Mouse (Mus musculus) lung, embryonic 16.5 days (tissue): ENCODE data around the gene Tmprss9. TPM values are rescaled to one million over a fixed set of nuclear protein-coding genes. Genes with fewer than 3 reads are reported as not detected.

Experiments
- ATAC-seq: fragments of 200-750 bp; cut with Nextera tagmentation; 2 replicates; pipeline ENCODE4 v1.8.0; 2017; ENCODE audit warnings: low read depth, mild to moderate bottlenecking, moderate library complexity
- H3K27ac ChIP-seq: fragments of 300-500 bp; sonication (generic); 2 replicates; pipeline ENCODE4 v1.5.1; 2014; ENCODE audit warnings: mild to moderate bottlenecking, control low read depth, low read length
- H3K27me3 ChIP-seq: fragments of 300-500 bp; sonication (generic); 2 replicates; pipeline ENCODE4 v1.6.1; 2014; ENCODE audit warnings: low read depth, low read length, mixed read lengths; ENCODE audit not compliant: control insufficient read depth, insufficient read depth
- H3K36me3 ChIP-seq: fragments of 300-500 bp; sonication (generic); 2 replicates; pipeline ENCODE4 v1.6.1; 2014; ENCODE audit warnings: low read length; ENCODE audit not compliant: control insufficient read depth, insufficient read depth
- H3K4me1 ChIP-seq: fragments of 300-500 bp; sonication (generic); replicated peaks from 2 replicates; pipeline ENCODE4 v1.6.1; 2014; ENCODE audit warnings: low read length, mixed read lengths; ENCODE audit not compliant: control insufficient read depth, insufficient read depth
- H3K4me2 ChIP-seq: fragments of 300-500 bp; sonication (generic); 2 replicates; pipeline ENCODE4 v1.6.1; 2014; ENCODE audit warnings: low read depth, low read length, control low read depth
- H3K4me3 ChIP-seq: fragments of 300-500 bp; sonication (generic); 2 replicates; pipeline ENCODE4 v1.5.1; 2014; ENCODE audit warnings: mild to moderate bottlenecking, low read length, control low read depth
- H3K9ac ChIP-seq: fragments of 300-500 bp; sonication (generic); 2 replicates; pipeline ENCODE4 v1.6.1; 2014; ENCODE audit warnings: low read length, control low read depth
- H3K9me3 ChIP-seq: fragments of 300-500 bp; sonication (generic); 2 replicates; pipeline ENCODE4 v1.6.1; 2016; ENCODE audit warnings: low read length; ENCODE audit not compliant: control insufficient read depth
- WGBS: fragments of 180-500 bp; shearing (Covaris S2); extraction: QIAGEN DNeasy Blood & Tissue Kit; methylation state at CpG from one replicate; pipeline ENCODE4 v1.1.7; 2014; 5-methylcytosine and 5-hydroxymethylcytosine counted together
- polyA plus RNA-seq: library from polyadenylated mRNA; unstranded; fragments of >200 nt; fragmentation: Nextera tagmentation; extraction: Ambion mirVana; gene quantifications from 2 replicates; pipeline ENCODE4 v1.2.1, GENCODE M21; 2015

Tmprss9 gene
- polyA plus RNA-seq, 1 experiment from 2014 or later = not detected

DNA sequence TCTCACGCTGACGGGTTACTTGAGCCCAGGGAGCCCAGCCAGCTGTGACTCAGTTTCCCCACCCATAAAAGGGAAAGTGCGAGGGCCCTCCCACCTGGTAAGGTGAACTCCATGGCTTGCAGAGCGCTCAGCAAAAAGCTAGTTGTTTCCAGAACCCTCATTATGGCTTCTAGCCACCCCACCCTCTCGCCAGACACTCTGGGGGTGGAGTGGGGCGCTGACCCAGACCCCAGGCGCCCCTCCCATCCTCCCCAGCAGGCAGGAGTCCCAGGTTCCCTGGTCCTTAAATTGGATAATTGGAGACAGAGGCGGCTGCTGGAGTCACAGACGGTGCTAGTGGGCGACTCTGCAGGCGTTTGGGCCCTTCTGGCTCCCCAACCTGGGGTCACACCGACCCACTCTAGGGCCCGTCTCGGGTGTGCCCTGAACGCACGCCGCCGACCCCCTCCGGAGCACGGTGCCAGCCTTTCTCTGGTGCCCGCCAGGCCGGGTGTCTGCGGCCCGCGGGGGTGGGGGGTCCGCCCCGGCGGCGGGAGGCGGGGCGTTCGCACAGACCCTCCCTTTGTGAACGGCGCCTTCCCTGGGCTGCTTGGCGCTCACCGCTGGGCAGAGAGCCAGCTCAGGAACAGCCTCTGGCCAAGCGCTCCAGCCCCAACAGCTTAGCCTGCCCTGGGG lies 64.6 kb downstream of the Tmprss9 start:
- Histone ChIP-seq H3K4me2 (peak overlapping the region; percentile 72), H3K27ac (peak overlapping the region; percentile 81), H3K4me1 (peaks cover 88% of the 10 kb centered on the region), H3K36me3 (no peaks in the 10 kb centered on the region), H3K27me3 (no peaks in the 10 kb centered on the region; the same call in 1 of the 2 replicates), H3K9ac (peak overlapping the region; percentile 72), H3K4me3 (peak overlapping the region; percentile 46), H3K9me3 (no peaks in the 10 kb centered on the region)
- WGBS = 1% methylated on average over 36 of the region's 37 CpGs
- ATAC-seq = peak; percentile 59

GRCm38 (mm10) chr10:80936810-80937164 lies 65.1 kb downstream of the Tmprss9 start:
- Histone ChIP-seq H3K27ac (peak overlapping the region; percentile 87), H3K36me3 (no peaks in the 10 kb centered on the region), H3K4me1 (peaks cover 84% of the 10 kb centered on the region), H3K4me3 (peak overlapping the region; percentile 46), H3K4me2 (peak overlapping the region; percentile 72), H3K9ac (peak overlapping the region; percentile 72; the same call in 1 of the 2 replicates), H3K9me3 (no peaks in the 10 kb centered on the region), H3K27me3 (no peaks in the 10 kb centered on the region; the same call in 1 of the 2 replicates)
- no peak for ATAC-seq
- 20% methylated on average over 6 of the region's 6 CpGs for WGBS

- WGBS = 19% methylated on average over 8 of the region's 8 CpGs
- no peaks in the 10 kb centered on the region; the same call in 1 of the 2 replicates for H3K27me3 ChIP-seq
- H3K9ac ChIP-seq = peak overlapping the region; percentile 48
- peaks cover 76% of the 10 kb centered on the region for H3K4me1 ChIP-seq
- no peak overlapping the region for H3K4me3 ChIP-seq
- H3K36me3 ChIP-seq = no peaks in the 10 kb centered on the region
- H3K4me2 ChIP-seq = peak overlapping the region; percentile 35
- H3K9me3 ChIP-seq = no peaks in the 10 kb centered on the region
- ATAC-seq = peak; percentile 39
- H3K27ac ChIP-seq = peak overlapping the region; percentile 87
These were observed 66.0 kb downstream of the Tmprss9 start for GRCm38 (mm10) chr10:80937646-80938045.

DNA sequence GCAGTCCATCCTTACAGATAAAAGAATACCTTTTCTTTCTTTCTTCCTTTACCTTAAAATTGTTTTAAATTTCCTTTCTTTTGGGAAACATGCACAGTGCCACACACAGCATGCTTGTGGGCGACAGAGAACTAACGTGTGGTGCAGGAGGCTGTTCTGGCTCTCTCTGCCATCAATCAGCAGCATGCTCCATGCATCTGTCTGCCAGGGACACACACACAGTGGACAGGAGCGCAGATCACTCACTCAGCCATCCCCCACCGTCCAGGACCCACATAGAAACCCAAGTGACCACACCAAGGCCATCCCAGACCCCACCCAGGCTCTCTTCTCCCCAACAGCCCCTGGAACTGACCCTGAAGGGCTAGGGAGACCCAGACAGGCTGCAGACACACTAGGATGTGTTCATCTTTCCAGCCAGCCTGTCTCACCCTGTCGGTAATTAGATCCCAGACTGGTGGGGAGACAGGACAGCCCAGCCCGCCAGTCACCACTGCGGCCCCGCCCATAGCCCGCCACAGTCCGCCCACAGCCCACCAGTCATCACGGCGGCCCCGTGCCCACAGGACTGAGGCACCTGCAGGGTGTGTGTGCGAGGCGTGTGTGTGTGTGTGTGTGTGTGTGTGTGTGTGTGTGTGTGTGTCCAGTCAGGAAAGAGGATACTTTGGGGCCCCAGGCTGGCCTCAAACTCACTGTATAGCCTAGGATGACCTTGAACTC lies 67.3 kb downstream of the Tmprss9 start:
- Histone ChIP-seq H3K9me3 (no peaks in the 10 kb centered on the region), H3K9ac (peak overlapping the region; percentile 63), H3K36me3 (no peaks in the 10 kb centered on the region), H3K4me3 (peak overlapping the region; percentile 48), H3K4me2 (peak overlapping the region; percentile 85), H3K27ac (peak overlapping the region; percentile 87), H3K27me3 (no peaks in the 10 kb centered on the region), H3K4me1 (peaks cover 65% of the 10 kb centered on the region)
- WGBS = 12% methylated on average over 14 of the region's 15 CpGs
- ATAC-seq = peak; percentile 7; the same call in 1 of the 2 replicates

DNA sequence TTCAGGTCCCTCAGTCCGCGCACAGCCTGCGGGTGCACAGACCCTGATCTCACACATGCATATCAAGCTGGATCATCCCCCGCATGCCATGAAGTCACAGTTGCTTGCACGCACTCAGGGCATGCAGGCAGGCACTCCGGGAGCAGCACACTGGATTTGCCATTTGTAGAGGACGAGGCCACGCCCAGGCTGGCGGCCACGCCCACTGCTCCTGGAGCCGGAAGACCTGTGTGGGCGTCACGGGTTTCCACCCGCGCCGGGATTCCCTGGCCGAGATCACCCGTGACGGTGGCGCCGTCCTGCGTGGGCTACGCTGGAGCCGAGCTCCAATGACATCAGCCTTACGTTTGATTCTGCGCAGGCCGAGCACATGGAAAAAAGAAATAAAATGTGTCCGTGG lies 68.0 kb downstream of the Tmprss9 start:
- 3% methylated on average over 28 of the region's 28 CpGs for WGBS
- peaks cover 63% of the 10 kb centered on the region for H3K4me1 ChIP-seq

DNA sequence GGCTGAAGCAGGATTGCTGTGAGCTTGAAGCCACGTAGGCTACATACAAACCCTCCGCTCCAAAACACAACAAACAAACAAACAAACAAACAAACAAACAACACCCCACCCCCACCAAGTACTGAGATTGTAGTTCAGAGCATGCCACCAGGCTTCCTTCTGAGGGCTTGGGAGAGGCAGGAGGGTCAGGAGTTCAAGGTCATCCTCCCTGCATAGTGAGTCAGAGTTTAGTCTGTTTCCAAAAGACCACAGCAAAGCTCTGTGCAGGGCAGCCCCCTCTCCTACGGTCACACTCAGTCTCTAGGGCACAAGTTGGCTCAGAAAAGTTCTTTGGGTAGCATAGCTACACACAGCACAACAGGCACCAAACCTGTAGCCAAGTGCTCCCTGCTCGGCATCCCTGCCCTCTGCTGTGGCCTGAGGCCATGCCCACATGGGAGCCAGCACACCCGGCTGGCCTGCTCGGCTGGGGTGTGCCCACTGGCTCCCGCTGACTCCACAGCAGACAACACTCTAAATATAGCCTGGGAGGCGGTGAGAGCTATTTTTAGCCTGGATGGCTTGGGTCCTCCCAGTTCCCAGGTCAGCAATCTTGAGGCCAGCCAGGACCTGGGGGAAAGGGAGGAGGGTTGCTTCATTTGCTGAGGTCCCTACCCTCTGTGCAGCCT lies 68.8 kb downstream of the Tmprss9 start:
- Histone ChIP-seq H3K9ac (peak overlapping the region; percentile 63), H3K27ac (peak overlapping the region; percentile 87), H3K27me3 (no peaks in the 10 kb centered on the region), H3K9me3 (no peaks in the 10 kb centered on the region), H3K4me3 (peak overlapping the region; percentile 48), H3K4me1 (peaks cover 59% of the 10 kb centered on the region), H3K36me3 (no peaks in the 10 kb centered on the region), H3K4me2 (peak overlapping the region; percentile 85)
- peak; percentile 39 for ATAC-seq
- WGBS = 21% methylated on average over 8 of the region's 8 CpGs

More for the DNA sequence above, 68.0 kb downstream of the Tmprss9 start:
- peak; percentile 48 for ATAC-seq
- Histone ChIP-seq H3K4me2 (peak overlapping the region; percentile 85), H3K9me3 (no peaks in the 10 kb centered on the region), H3K27ac (peak overlapping the region; percentile 87), H3K4me3 (peak overlapping the region; percentile 48), H3K36me3 (no peaks in the 10 kb centered on the region), H3K27me3 (no peaks in the 10 kb centered on the region), H3K9ac (peak overlapping the region; percentile 63)

DNA sequence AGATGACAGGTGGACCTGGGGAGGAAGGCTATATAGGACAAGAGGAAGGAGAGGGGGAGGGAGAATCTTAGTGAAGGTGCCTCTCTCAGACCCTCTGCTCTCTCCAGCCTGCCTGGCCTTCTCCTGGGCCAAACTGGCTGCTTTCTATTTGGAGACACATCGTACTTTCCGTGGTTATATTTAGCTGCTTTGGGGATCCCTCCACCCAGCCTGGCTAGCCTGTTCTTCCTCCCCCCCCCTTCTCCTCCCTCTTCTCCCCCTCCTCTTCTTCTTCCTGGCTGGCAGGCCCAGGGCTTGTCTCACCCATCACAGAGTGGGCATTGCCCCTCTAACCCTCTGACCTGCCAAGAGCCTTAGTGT lies 69.3 kb downstream of the Tmprss9 start:
- H3K4me1 ChIP-seq = peaks cover 54% of the 10 kb centered on the region
- H3K9me3 ChIP-seq = no peaks in the 10 kb centered on the region
- no peak overlapping the region for H3K4me3 ChIP-seq
- H3K27ac ChIP-seq = peak overlapping the region; percentile 87
- WGBS = 30% methylated on average over 2 of the region's 2 CpGs
- no peak for ATAC-seq
- peak overlapping the region; percentile 63 for H3K9ac ChIP-seq
- H3K4me2 ChIP-seq = peak overlapping the region; percentile 85; the same call in 1 of the 2 replicates
- H3K27me3 ChIP-seq = no peaks in the 10 kb centered on the region
- H3K36me3 ChIP-seq = no peaks in the 10 kb centered on the region

- no peak overlapping the region for H3K4me2 ChIP-seq
- H3K4me3 ChIP-seq = no peak overlapping the region
- no peak overlapping the region for H3K27ac ChIP-seq
- H3K9ac ChIP-seq = no peak overlapping the region
- ATAC-seq = no peak
- H3K27me3 ChIP-seq = no peaks in the 10 kb centered on the region
- peaks cover 48% of the 10 kb centered on the region for H3K4me1 ChIP-seq
- WGBS = 53% methylated on average over 8 of the region's 8 CpGs
- H3K9me3 ChIP-seq = no peaks in the 10 kb centered on the region
- no peaks in the 10 kb centered on the region for H3K36me3 ChIP-seq
These were observed 71.3 kb downstream of the Tmprss9 start for GRCm38 (mm10) chr10:80942919-80943318.

DNA sequence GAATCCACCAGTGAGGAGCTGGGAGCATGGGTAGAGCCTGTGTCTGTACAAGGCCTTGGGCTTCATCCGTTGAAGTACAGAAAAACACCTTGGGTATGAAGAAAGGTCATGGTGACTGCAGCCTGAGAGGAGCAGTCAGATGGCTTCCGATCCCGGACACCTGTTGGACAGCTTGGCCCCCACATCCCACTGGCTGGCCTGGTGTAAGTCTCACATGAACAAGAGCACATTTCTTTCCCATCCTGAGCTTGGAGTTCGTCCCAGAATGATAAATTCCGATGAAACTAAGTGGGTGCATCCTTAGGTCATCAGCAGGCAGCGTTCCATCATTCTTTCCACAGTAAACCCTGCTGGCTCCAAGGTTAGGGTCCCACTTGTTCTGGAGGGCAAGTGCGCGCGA lies 72.1 kb downstream of the Tmprss9 start:
- Histone ChIP-seq H3K4me1 (peaks cover 45% of the 10 kb centered on the region), H3K4me2 (no peak overlapping the region), H3K9ac (no peak overlapping the region), H3K4me3 (no peak overlapping the region), H3K27me3 (no peaks in the 10 kb centered on the region), H3K36me3 (no peaks in the 10 kb centered on the region), H3K9me3 (no peaks in the 10 kb centered on the region), H3K27ac (no peak overlapping the region)
- 47% methylated on average over 9 of the region's 9 CpGs for WGBS
- ATAC-seq = no peak
